Mouse (Mus musculus): ENCODE measurements around the gene Zfx. TPM values are rescaled to one million over a fixed set of nuclear protein-coding genes. Genes with fewer than 3 reads are reported as not detected.

The Zfx gene
- polyA plus RNA-seq, 1 experiment from 2014 or later: 32.0 TPM

GRCm38 (mm10) chrX:94030081-94030480, 93.4 kb downstream of the Zfx start:
- no peaks in the 10 kb centered on the region for H3K36me3 ChIP-seq (ENCODE audit: control insufficient read depth, insufficient read depth, low read length)
- WGBS: 71% methylated on average over 7 of the region's 7 CpGs
- H3K4me3 ChIP-seq (ENCODE audit: low read length): no peak overlapping the region
- H3K4me1 ChIP-seq (replicated peaks; ENCODE audit: control insufficient read depth, insufficient read depth, low read length): no peaks in the 10 kb centered on the region
- H3K9me3 ChIP-seq (ENCODE audit: control insufficient read depth, low read length): no peaks in the 10 kb centered on the region
- no peak overlapping the region for H3K9ac ChIP-seq (ENCODE audit: low read length)
- ATAC-seq (ENCODE audit: low read depth): no peak
- H3K27ac ChIP-seq (ENCODE audit: low read length): no peak overlapping the region
- H3K4me2 ChIP-seq (ENCODE audit: low read depth, low read length): no peak overlapping the region
- H3K27me3 ChIP-seq (ENCODE audit: control insufficient read depth, insufficient read depth, low read depth, low read length): peaks cover 4% of the 10 kb centered on the region

Other genes starting within 250 kb of the Zfx start
- gene AU015836, start 155.0 kb downstream of the Zfx start, polyA plus RNA-seq (2015; fragmentation: Nextera tagmentation; extraction: Ambion mirVana): not detected in 2 replicates
- gene Eif2s3x, start 89.2 kb upstream of the Zfx start, polyA plus RNA-seq (2015; fragmentation: Nextera tagmentation; extraction: Ambion mirVana): 65.1 and 68.5 TPM in 2 replicates
- 7.1 and 7.3 TPM in 2 replicates for gene Klhl15, start 110.9 kb upstream of the Zfx start, polyA plus RNA-seq (2015; fragmentation: Nextera tagmentation; extraction: Ambion mirVana)
- gene Fam90a1b, start 243.1 kb upstream of the Zfx start, polyA plus RNA-seq (2015; fragmentation: Nextera tagmentation; extraction: Ambion mirVana): not detected in 2 replicates
- 62.6 and 69.4 TPM in 2 replicates for gene Apoo, start 243.4 kb upstream of the Zfx start, polyA plus RNA-seq (2015; fragmentation: Nextera tagmentation; extraction: Ambion mirVana)